Mouse (Mus musculus) neural tube, embryonic 11.5 days (tissue): ENCODE data around the gene Rps15a. TPM values are rescaled to one million over a fixed set of nuclear protein-coding genes. Genes with fewer than 3 reads are reported as not detected.

ENCODE experiments used
- ATAC-seq: fragments of 200-750 bp; cut with Nextera tagmentation; 2 replicates; pipeline ENCODE4 v1.8.0; 2017; ENCODE audit warnings: moderate number of reproducible peaks, mild to moderate bottlenecking, moderate TSS enrichment, moderate library complexity; ENCODE audit not compliant: insufficient read depth, low FRiP score, low TSS enrichment
- DNase-seq: peaks from one replicate; pipeline ENCODE4 v3.0.0-alpha.2; 2015; ENCODE audit warnings: low spot score
- H3K27ac ChIP-seq: fragments of 300-500 bp; sonication (generic); 2 replicates; pipeline ENCODE4 v1.5.1; 2014; ENCODE audit warnings: low read depth, mild to moderate bottlenecking, low read length
- H3K27me3 ChIP-seq: fragments of 300-500 bp; sonication (generic); 2 replicates; pipeline ENCODE4 v1.6.1; 2014; ENCODE audit warnings: mild to moderate bottlenecking, low read length, mixed read lengths; ENCODE audit not compliant: control insufficient read depth, insufficient read depth
- H3K36me3 ChIP-seq: fragments of 300-500 bp; sonication (generic); 2 replicates; pipeline ENCODE4 v1.6.1; 2014; ENCODE audit warnings: mild to moderate bottlenecking, low read length, moderate library complexity, mixed read lengths; ENCODE audit not compliant: control insufficient read depth, insufficient read depth
- H3K4me1 ChIP-seq: fragments of 300-500 bp; sonication (generic); 2 replicates; pipeline ENCODE4 v1.6.1; 2014; ENCODE audit warnings: low read length, mixed read lengths; ENCODE audit not compliant: control insufficient read depth, insufficient read depth
- H3K4me2 ChIP-seq: fragments of 300-500 bp; sonication (generic); 2 replicates; pipeline ENCODE4 v1.6.1; 2014; ENCODE audit warnings: low read depth, mild to moderate bottlenecking, moderate library complexity
- H3K4me3 ChIP-seq: fragments of 300-500 bp; sonication (generic); 2 replicates; pipeline ENCODE4 v1.5.1; 2014; ENCODE audit warnings: low read depth, low read length
- H3K9ac ChIP-seq: fragments of 300-500 bp; sonication (generic); 2 replicates; pipeline ENCODE4 v1.6.1; 2014; ENCODE audit warnings: mild to moderate bottlenecking, low read length
- H3K9me3 ChIP-seq: fragments of 300-500 bp; sonication (generic); 2 replicates; pipeline ENCODE4 v1.6.1; 2016; ENCODE audit warnings: low read length; ENCODE audit not compliant: control insufficient read depth
- whole genome bisulfite sequencing: fragments of 180-500 bp; shearing (Covaris S2); extraction: QIAGEN DNeasy Blood & Tissue Kit; methylation state at CpG from one replicate; pipeline ENCODE4 v1.1.7; 2014; 5-methylcytosine and 5-hydroxymethylcytosine counted together
- polyA plus RNA-seq: library from polyadenylated mRNA; unstranded; fragments of >200 nt; fragmentation: Nextera tagmentation; extraction: Ambion mirVana; gene quantifications from 2 replicates; pipeline ENCODE4 v1.2.1, GENCODE M21; 2014

Gene Rps15a
- polyA plus RNA-seq, 1 experiment from 2014 or later, result 596 TPM

DNA sequence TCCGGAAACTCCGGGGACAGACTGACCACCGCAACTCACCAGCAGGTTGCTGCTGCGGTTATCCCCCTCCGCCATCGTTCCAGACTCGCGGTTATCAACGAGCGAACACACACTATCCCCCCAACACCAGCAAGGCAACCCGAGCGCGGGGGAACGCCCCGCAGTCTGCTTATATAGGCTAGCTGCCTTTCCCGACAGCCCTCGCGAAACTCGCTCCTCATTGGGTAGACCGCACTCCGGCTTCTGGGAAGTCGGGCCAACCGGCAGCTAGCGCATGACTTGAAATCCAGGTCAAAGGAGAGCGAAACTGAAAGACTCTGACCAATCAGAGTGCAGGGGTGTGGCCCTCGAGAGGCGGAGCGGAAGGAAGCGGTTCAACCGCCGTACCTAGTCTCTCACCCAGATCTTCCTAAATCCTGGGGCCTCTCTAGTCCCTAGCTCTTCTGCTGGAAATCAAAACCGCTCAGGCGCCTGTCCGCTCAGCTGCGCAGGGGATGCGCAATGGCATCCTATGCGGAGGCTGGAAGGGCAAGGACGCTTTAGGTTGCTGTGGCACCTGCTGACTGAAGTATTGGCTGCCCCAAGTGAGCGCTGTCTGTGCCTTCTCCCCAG is 13.5 kb upstream of the Rps15a start, which contains the start of gene Arl6ip1:
TSS of gene Arl6ip1 (minus strand) at position 233 of the 612 bp plus-strand sequence.
- ATAC-seq, result peak; percentile 100
- under 1% methylated on average over 39 of the region's 39 CpGs for WGBS
- Histone ChIP-seq H3K4me2 (peak within 1 kb of the TSS; percentile 58), H3K27ac (peak within 1 kb of the TSS; percentile 75), H3K36me3 (no peaks in the 10 kb centered on the region), H3K4me1 (peaks cover 12% of the 10 kb centered on the region), H3K9ac (peak within 1 kb of the TSS; percentile 84), H3K4me3 (peak within 1 kb of the TSS; percentile 78), H3K27me3 (no peaks in the 10 kb centered on the region), H3K9me3 (no peaks in the 10 kb centered on the region)
- DNase-seq, result peak; percentile 95

DNA sequence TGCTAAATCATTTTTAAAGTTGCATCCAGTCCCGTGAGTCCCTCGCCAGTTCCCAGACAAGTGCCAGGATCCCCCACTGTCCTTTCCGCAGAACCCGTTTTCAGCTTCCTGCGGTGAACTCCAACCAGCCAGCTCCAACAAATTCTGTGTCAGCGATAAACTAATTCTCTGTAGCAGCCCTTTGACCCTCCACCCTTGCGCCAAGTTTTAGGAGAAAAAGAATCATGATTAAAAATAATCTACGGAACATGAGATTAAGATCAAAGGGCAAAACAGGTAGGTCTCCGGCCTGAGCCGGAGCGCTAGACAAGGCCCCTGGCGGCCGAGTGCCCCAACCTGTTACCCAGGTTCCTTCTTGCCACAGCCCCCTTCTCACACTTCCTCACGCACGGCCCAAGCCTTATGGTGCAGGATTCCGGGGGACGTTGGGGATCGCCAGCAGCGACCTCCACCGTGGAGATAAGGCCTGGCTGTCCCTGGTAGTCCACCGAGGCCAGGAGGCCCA is 13.0 kb upstream of the Rps15a start:
- peak overlapping the region; percentile 78 for H3K4me3 ChIP-seq
- WGBS, result 0% methylated on average over 21 of the region's 21 CpGs
- DNase-seq (no peak), ATAC-seq (peak; percentile 70)
- H3K4me1 ChIP-seq, result peaks cover 12% of the 10 kb centered on the region
- peak overlapping the region; percentile 72 for H3K27ac ChIP-seq
- no peaks in the 10 kb centered on the region for H3K9me3 ChIP-seq
- H3K4me2 ChIP-seq, result peak overlapping the region; percentile 58
- no peaks in the 10 kb centered on the region for H3K27me3 ChIP-seq
- H3K9ac ChIP-seq, result peak overlapping the region; percentile 84
- no peaks in the 10 kb centered on the region for H3K36me3 ChIP-seq

DNA sequence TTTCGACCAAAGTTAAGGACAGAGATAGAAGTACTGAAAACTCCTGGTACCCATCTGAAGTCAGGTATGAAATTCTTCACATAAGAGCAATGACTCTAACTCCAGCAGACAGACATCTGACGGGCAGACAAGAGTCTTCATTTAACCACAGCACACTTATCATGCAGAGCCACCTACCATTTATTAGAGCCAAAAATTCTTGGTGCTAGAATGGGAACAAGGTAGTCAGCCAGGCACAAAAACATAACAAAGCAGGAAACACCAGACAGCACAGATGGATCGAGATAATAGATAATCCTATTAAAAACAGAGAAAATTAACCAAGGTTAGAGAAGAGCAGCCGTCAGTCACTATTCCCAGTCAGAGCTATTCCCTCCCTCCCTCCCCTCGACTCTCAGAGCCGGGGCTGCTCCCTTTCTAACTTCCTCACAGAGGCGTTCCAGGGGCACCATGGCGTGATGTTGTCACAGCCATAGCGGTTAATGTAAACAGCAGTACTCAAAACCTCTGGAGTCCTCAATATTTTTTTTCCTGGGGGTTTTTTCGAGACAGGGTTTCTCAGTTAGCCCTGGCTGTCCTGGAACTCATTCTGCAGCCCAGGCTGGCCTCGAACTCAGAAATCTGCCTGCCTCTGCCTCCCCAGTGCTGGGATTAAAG is 10.4 kb upstream of the Rps15a start:
- Histone ChIP-seq H3K9ac (no peak overlapping the region), H3K36me3 (peaks cover 2% of the 10 kb centered on the region; the same call in 1 of the 2 replicates), H3K27me3 (no peaks in the 10 kb centered on the region), H3K27ac (no peak overlapping the region), H3K4me3 (no peak overlapping the region), H3K4me2 (no peak overlapping the region), H3K9me3 (no peaks in the 10 kb centered on the region), H3K4me1 (peaks cover 12% of the 10 kb centered on the region)
- no peak for ATAC-seq
- 74% methylated on average over 11 of the region's 11 CpGs for WGBS
- DNase-seq, result no peak

DNA sequence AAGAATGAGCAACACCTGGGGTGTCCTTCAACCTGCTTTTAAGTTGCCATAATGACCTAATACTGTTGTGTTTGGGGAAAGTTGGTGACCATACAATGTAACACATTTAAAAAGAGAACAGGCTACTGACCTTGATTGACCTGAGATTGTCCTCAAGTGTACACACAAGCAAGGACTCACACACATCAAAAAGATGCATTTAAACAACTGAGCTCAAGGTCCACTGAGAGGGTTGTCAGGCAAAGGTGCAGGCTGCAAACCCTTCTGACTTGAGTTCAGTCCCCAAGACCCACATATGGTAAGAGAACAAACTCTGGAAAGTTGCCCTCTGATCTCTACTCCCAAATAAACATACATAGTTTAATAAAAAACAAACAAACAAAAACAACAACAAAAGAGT is 9.7 kb upstream of the Rps15a start:
- H3K36me3 ChIP-seq, result peaks cover 4% of the 10 kb centered on the region
- DNase-seq, result no peak
- H3K27ac ChIP-seq, result no peak overlapping the region
- H3K4me2 ChIP-seq, result no peak overlapping the region
- peaks cover 12% of the 10 kb centered on the region for H3K4me1 ChIP-seq
- ATAC-seq, result no peak
- no peak overlapping the region for H3K4me3 ChIP-seq
- no peak overlapping the region for H3K9ac ChIP-seq
- H3K9me3 ChIP-seq, result no peaks in the 10 kb centered on the region
- H3K27me3 ChIP-seq, result no peaks in the 10 kb centered on the region

DNA sequence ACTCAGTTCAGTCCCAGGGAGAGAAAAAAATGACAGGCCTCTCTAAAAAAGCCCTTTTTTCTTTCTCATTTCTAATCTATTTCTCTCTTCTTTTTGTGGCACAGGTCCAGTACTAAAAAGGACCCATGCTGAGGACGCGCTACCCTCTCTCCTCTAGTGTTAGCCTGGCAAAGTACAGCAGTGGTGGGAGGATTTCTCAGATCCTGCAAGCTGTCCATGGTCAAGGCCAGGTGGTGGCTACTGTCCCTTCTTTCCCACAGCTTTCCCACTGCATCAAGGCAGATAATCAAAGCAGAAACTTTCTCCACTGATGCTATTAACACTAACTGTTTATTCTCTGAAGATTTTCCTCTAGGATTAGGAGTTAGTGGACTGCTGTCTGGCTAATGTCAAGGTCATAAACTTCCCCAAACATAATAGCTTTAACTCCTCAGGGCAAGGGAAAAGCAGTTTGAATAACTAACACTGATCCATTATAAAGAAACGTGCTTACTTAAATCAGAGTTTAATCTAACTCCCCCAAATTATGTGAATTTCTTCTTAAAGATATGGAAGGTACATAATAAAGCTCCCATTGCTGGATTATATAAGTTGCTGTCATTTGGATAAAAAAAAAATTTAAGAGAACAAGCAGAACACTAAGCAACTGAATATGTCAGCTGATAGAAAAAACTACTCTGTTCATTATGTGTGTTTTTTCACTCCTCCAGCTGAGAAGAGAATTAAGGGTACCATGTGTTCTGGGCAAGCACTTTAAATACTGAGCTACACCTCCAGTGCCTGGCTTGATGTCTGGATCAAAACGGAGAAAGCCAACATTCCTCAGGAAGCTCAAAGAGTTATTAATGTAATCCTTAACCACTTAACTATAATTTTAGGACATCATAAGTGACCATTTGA is 7.8 kb upstream of the Rps15a start:
- no peaks in the 10 kb centered on the region for H3K27me3 ChIP-seq
- ATAC-seq (no peak), DNase-seq (no peak)
- H3K4me2 ChIP-seq, result no peak overlapping the region
- H3K36me3 ChIP-seq, result peaks cover 17% of the 10 kb centered on the region
- 96% methylated on average over 4 of the region's 4 CpGs for whole genome bisulfite sequencing
- H3K27ac ChIP-seq, result no peak overlapping the region
- H3K9me3 ChIP-seq, result no peaks in the 10 kb centered on the region
- H3K4me1 ChIP-seq, result peaks cover 12% of the 10 kb centered on the region
- H3K4me3 ChIP-seq, result no peak overlapping the region
- no peak overlapping the region for H3K9ac ChIP-seq

DNA sequence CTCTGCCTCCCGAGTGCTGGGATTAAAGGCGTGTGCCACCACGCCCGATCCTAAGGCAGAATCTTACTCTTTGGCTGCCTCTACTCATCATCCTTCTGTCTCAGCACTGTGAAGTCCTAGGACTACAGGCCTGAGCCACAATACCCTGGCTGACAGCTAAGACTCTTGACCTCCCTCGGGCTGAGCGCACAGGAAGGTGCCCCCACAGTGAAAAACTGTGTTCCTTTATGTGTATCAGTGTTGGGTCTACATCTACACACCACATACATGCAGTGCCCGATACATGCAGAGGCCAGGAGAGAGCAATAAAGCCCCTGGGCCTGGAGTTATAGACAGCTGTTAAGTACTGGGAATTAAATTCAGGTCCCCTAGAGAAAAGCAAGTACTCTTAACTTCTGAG is 6.2 kb upstream of the Rps15a start:
- DNase-seq (no peak), ATAC-seq (no peak)
- WGBS, result 91% methylated on average over 7 of the region's 7 CpGs
- Histone ChIP-seq H3K27ac (no peak overlapping the region), H3K4me3 (no peak overlapping the region), H3K4me1 (peaks cover 2% of the 10 kb centered on the region; the same call in 1 of the 2 replicates), H3K9me3 (no peaks in the 10 kb centered on the region), H3K4me2 (no peak overlapping the region), H3K27me3 (no peaks in the 10 kb centered on the region), H3K36me3 (peaks cover 17% of the 10 kb centered on the region), H3K9ac (no peak overlapping the region)

- Histone ChIP-seq H3K9ac (no peak overlapping the region), H3K27ac (no peak overlapping the region), H3K36me3 (peaks cover 17% of the 10 kb centered on the region), H3K27me3 (no peaks in the 10 kb centered on the region), H3K9me3 (no peaks in the 10 kb centered on the region), H3K4me3 (no peak overlapping the region), H3K4me2 (no peak overlapping the region), H3K4me1 (no peaks in the 10 kb centered on the region)
- WGBS, result 75% methylated on average over 1 of the region's 1 CpGs
- ATAC-seq (no peak), DNase-seq (no peak)
Observed at GRCm38 (mm10) chr7:118120654-118121053, 4.7 kb upstream of the Rps15a start.

DNA sequence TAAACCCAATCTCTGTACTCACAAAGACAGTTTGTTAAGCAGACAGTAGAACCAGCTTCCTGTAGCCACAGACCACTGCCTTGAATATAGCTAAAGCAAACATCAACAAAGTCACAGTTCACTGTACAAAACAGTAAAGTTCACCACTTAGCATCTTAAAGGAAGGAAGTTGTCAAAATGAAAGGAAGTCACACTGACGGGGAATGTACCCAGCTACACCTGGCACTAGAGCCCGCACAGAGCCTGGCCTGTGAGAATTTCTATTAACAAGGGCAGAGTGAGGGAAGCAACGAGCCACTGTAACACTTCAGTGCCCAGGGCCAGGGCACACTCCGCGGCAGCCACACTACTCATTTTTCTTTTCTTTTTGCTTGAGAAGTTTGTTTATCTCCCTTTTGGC is 4.0 kb upstream of the Rps15a start:
- Histone ChIP-seq H3K9me3 (no peaks in the 10 kb centered on the region), H3K9ac (no peak overlapping the region), H3K4me3 (no peak overlapping the region), H3K4me1 (no peaks in the 10 kb centered on the region), H3K36me3 (peaks cover 17% of the 10 kb centered on the region), H3K27ac (no peak overlapping the region), H3K27me3 (no peaks in the 10 kb centered on the region), H3K4me2 (no peak overlapping the region)
- no peak for ATAC-seq
- 90% methylated on average over 5 of the region's 5 CpGs for WGBS
- DNase-seq, result no peak
